Mouse (Mus musculus) spleen, adult 2 months (tissue): ENCODE data around the gene Slc17a5.

Experiments
- CTCF ChIP-seq: fragments of 200-500 bp; IDR thresholded peaks from 2 replicates; pipeline ENCODE4 v1.5.1; 2011; ENCODE audit warnings: mild to moderate bottlenecking, inconsistent platforms; ENCODE audit not compliant: insufficient read depth, insufficient read length, insufficient replicate concordance; ENCODE audit errors: extremely low read depth
- POLR2A ChIP-seq: fragments of 200-500 bp; IDR thresholded peaks from 2 replicates; pipeline ENCODE4 v1.6.1; 2011; ENCODE audit warnings: low read depth, low read length, inconsistent platforms

DNA sequence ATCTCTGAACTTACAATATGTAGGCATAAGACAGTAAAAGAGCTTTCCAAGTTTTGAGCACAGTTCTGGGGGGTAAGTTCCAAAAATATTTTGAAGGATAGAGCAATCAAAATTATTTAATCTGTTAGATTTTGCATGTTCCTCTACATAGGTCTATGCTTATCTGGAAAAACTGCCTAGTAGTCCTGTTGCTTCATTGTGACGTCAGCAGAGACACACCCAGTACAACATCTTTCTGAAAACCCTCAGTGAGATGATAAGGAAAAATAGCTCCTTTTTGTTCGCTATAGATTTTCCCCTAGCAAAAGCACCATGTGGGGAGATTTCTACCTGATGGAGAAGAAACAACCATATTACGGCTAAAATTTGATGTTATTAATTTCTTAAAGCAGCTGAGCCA, 7.4 kb upstream of the Slc17a5 start:
- no peak for TF ChIP-seq CTCF
- TF ChIP-seq POLR2A, result no peak
